Mouse (Mus musculus) gastrocnemius, postnatal 4 days (tissue): ENCODE data around the gene 4833423E24Rik. TPM values are rescaled to one million over a fixed set of nuclear protein-coding genes. Genes with fewer than 3 reads are reported as not detected.

Experiments used
- DNase-seq, 2 experiments: peaks; one replicate each; pipeline ENCODE4 v3.0.0; 2021 to 2022; ENCODE audit warnings: low spot score in 2 of 2, mixed read lengths in 2 of 2
- long read RNA-seq, 2 experiments: library from polyadenylated mRNA; stranded (forward); transcript quantifications; one replicate each; pipeline ENCODE4 v2.0.0; 2021
- total RNA-seq, 2 experiments: library from RNA; stranded (reverse); gene quantifications; 2 replicates each; pipeline ENCODE4 v1.2.3; 2021

4833423E24Rik gene
- under 1 TPM; 0.18 to 0.34 TPM for total RNA-seq
- long read RNA-seq, experiment 1, partial matches to known transcripts, result 1 of 1 reads
- long read RNA-seq, experiment 1, other reads (novel, unspliced or antisense), result 0 of 1 reads
- long read RNA-seq, experiment 2, result 0 reads

DNA sequence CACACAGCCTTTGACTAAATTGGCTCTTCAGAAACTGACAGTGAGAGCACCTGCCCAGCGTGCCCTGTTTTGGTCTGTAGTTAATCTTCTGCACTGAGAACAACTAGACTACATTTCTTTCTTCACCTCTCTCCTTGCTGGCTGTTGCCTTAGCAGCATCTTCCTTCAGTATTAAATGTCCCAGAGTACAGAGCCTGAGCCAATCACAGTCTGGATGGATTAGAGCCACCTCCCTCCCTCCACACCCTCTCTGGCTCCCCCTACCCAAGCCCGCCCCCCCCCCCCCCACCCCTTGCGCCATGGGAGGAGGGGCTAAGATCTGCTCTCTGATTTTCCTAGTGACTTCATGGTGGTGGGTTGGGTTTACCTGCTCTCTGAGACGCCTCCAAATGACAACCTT lies at the start of gene 4833423E24Rik:
Gene 4833423E24Rik, minus strand, starts transcription at position 146 of the 400 bp plus-strand sequence.
- DNase-seq, result no peak

DNA sequence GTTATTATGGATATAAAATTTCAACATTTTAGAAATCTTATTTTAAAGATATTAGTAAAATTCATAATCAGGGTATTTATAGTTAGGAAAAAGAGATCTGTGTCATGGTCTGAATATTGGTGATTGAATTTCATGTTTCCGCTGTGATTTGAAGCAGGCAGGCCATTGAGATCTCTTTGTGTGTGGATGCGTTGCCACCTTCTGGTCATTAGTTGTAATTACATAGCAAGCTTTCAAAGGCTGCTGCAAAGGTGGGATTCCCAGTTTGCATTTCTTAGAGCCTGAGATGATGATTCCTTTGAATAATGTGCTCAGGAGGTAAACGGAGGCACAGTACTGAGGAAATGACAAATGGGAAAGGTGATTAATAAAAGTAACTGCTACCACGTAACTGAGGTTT lies 42.4 kb upstream of the 4833423E24Rik start:
- no peak for DNase-seq

DNA sequence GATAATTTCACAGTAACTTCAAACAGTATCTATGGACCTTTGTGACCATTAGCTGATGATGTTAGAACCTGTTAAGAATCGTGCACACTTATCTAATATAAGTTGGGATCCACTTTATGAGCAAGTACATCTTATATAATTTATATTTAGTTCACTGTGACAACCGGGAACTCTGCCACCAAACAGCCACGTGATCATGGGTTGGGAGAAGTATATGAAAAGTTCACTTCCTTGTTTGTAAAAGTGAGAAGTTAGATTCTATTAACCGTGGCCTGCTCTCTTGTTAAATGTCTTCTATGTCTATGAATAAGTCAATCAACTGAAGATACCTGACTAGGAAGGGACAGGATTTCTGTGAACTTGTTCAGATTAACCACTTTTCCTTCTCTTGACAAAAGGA lies 41.4 kb upstream of the 4833423E24Rik start:
- DNase-seq, result no peak

GRCm38 (mm10) chr2:85554806-85555205 lies 36.0 kb upstream of the 4833423E24Rik start:
- no peak for DNase-seq

DNA sequence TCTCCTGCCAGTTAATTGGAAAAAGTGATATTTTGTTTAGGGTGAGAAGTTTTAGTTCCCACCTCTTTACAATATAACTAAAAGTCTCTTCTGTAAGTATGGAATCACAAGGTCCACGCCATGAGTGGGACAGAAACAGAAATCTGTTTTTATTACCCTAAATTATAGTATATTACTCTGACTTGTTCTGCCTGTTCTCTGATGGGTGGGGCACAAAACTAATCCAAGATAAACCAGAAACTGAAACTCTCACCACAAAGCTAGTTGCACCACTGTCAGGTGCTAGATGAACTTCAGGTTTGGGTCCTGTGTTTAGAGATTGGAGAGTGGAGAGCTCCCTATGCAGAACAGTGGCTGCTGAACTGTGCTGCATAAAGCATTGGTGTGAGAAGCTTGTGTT lies 15.1 kb upstream of the 4833423E24Rik start:
- DNase-seq, result no peak

- DNase-seq, result no peak
Measured at GRCm38 (mm10) chr2:85532082-85532778, 13.4 kb upstream of the 4833423E24Rik start.

DNA sequence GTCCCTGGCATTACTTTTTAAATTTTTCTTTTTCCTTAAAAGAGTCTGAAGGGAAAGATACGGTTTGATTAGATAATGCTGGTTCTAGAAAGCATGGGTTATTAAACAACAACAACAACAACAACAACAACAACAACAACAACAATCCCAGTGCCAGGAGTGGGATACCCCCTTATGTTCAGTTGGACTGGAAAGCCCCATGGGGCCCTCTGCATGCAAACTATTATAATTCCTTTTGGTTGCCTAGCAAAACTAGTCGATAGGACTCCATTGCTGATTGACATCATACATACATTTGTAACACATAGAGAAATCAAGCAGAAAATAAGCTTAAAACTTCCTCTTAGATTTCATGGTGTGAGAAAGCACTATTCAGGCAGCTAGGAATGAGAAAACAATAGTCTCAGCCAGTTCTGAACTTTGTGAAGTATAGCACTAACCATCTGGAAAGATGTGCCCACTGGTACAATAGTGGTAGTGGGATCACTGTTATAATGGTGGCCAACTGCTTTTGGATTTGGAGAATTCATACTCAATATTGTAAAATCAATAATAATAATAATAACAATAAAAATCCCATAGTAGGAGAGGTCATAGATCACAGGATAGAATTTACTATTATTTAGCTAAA lies 4.2 kb upstream of the 4833423E24Rik start:
- DNase-seq, result no peak

DNA sequence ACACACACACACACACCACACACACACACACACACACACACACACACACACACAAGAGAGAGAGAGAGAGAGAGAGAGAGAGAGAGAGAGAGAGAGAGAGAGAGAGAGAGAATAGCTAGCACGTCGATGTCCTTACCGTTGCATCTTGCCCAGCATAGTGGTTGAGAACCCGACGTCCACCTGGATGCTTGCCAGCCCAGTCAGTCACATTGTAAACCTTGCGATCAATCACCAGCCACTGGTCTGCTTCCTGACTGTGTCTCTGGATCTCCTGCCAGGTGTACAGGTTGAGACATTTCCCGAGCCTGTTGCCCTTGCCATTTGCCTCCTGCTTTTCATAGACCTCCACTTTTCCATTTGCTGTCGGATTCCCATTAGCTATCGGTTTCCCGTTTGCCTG lies 532 bp downstream of the 4833423E24Rik start:
- no peak for DNase-seq

- DNase-seq, result no peak
Measured at GRCm38 (mm10) chr2:85510376-85510775, 8.4 kb downstream of the 4833423E24Rik start.

- DNase-seq, result no peak
Measured at GRCm38 (mm10) chr2:85490396-85490795, 28.4 kb downstream of the 4833423E24Rik start.

- no peak for DNase-seq
Measured at GRCm38 (mm10) chr2:85466801-85467325, 52.0 kb downstream of the 4833423E24Rik start.

DNA sequence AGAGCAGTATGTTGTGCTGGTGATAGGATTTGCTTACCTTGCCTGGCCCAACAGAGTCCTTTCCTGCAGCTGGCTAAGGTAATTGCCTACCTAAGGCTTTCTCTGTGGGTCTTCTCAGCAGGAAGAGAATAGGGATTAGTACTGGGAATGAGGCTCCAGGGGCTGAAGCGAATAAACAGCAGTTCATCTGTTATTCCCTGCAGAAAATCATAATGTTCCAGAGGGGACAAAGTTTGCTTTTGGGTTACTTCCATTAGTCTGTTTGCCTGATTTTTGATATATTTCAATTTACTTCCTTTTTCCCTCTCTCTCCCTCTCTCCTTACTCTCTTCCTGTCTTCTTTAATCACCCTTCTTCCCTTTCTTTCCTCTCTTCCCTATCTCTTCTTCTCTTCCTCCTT lies 75.3 kb downstream of the 4833423E24Rik start, which contains the start of gene Olfr995:
Gene Olfr995, minus strand, starts transcription at position 101 of the 400 bp plus-strand sequence.
- no peak for DNase-seq

DNA sequence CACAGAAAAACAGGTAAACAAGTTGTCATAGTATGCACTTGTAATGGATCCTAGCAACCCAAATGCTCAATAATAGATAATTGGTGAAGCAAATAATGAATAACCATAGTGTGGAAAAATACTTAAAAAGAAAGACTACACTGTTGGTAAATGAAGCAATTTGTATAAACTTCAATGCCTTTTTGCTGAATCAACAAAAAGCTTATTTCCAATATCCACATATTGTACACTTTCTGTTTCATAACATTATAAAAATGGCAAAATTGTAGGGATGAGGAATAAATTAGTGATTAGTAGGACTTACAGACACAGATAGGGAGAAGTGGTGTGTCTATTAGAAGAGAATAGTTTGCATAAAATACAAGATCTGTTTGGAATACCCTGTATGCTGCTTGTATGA lies 76.3 kb downstream of the 4833423E24Rik start:
- DNase-seq, result no peak

- no peak for DNase-seq
Measured at GRCm38 (mm10) chr2:85436351-85436750, 82.5 kb downstream of the 4833423E24Rik start, which contains the start of gene Olfr994. TSS of gene Olfr994 (minus strand) at chr2:85436451.

Other genes with a start within 250 kb of the 4833423E24Rik start
- gene Olfr987, start 179.7 kb downstream of the 4833423E24Rik start, total RNA-seq, result not detected
- gene Olfr988, start 155.8 kb downstream of the 4833423E24Rik start, total RNA-seq, result not detected
- gene Olfr992, start 109.6 kb downstream of the 4833423E24Rik start, total RNA-seq, result not detected
- not detected for gene Olfr993, start 104.1 kb downstream of the 4833423E24Rik start, total RNA-seq
- not detected for gene Olfr994, start 82.6 kb downstream of the 4833423E24Rik start, total RNA-seq
- not detected for gene Olfr995, start 75.4 kb downstream of the 4833423E24Rik start, total RNA-seq
- not detected for gene Olfr996, start 60.2 kb upstream of the 4833423E24Rik start, total RNA-seq
- not detected for gene Olfr998, start 69.9 kb upstream of the 4833423E24Rik start, total RNA-seq
- gene Olfr1000, start 92.9 kb upstream of the 4833423E24Rik start, total RNA-seq, result not detected
- not detected for gene Olfr1002, start 131.7 kb upstream of the 4833423E24Rik start, total RNA-seq
- not detected for gene Olfr154, start 145.4 kb upstream of the 4833423E24Rik start, total RNA-seq
- not detected for gene Olfr1006, start 159.7 kb upstream of the 4833423E24Rik start, total RNA-seq
- gene Olfr1008, start 170.4 kb upstream of the 4833423E24Rik start, total RNA-seq, result not detected
- gene Olfr1009, start 196.4 kb upstream of the 4833423E24Rik start, total RNA-seq, result not detected
- gene Olfr1012, start 243.7 kb upstream of the 4833423E24Rik start, total RNA-seq, result not detected
- not detected for gene Olfr1013, start 248.1 kb upstream of the 4833423E24Rik start, total RNA-seq